Mouse (Mus musculus) stomach, postnatal 0 days (tissue): ENCODE data around the gene Flt4. TPM values are rescaled to one million over a fixed set of nuclear protein-coding genes. Genes with fewer than 3 reads are reported as not detected.

ENCODE experiments used
- ATAC-seq: fragments of 200-750 bp; cut with Nextera tagmentation; 2 replicates; pipeline ENCODE4 v1.8.0; 2017; ENCODE audit not compliant: low FRiP score, low TSS enrichment
- DNase-seq: peaks from one replicate; pipeline ENCODE4 v3.0.0-alpha.2; 2016; ENCODE audit warnings: low spot score
- H3K27ac ChIP-seq: fragments of 300-500 bp; sonication (generic); replicated peaks from 2 replicates; pipeline ENCODE4 v1.5.1; 2014; ENCODE audit warnings: mild to moderate bottlenecking, control low read depth
- H3K27me3 ChIP-seq: fragments of 300-500 bp; sonication (generic); 2 replicates; pipeline ENCODE4 v1.6.1; 2014; ENCODE audit warnings: low read length; ENCODE audit not compliant: control insufficient read depth, insufficient read depth
- H3K36me3 ChIP-seq: fragments of 300-500 bp; sonication (generic); 2 replicates; pipeline ENCODE4 v1.6.1; 2014; ENCODE audit warnings: low read length, mixed read lengths; ENCODE audit not compliant: control insufficient read depth, insufficient read depth
- H3K4me1 ChIP-seq: fragments of 300-500 bp; sonication (generic); replicated peaks from 2 replicates; pipeline ENCODE4 v1.6.1; 2014; ENCODE audit warnings: antibody characterized with exemption; ENCODE audit not compliant: control insufficient read depth, insufficient read depth
- H3K4me2 ChIP-seq: fragments of 300-500 bp; sonication (generic); replicated peaks from 2 replicates; pipeline ENCODE4 v1.6.1; 2014; ENCODE audit warnings: low read depth, mild to moderate bottlenecking, control low read depth, moderate library complexity
- H3K4me3 ChIP-seq: fragments of 300-500 bp; sonication (generic); 2 replicates; pipeline ENCODE4 v1.5.1; 2014; ENCODE audit warnings: low read depth, low read length, control low read depth
- H3K9ac ChIP-seq: fragments of 300-500 bp; sonication (generic); 2 replicates; pipeline ENCODE4 v1.6.1; 2014; ENCODE audit warnings: mild to moderate bottlenecking, low read length, control low read depth, mixed read lengths
- H3K9me3 ChIP-seq: fragments of 300-500 bp; sonication (generic); 2 replicates; pipeline ENCODE4 v1.6.1; 2016; ENCODE audit warnings: low read length; ENCODE audit not compliant: control insufficient read depth
- CTCF ChIP-seq: IDR thresholded peaks from 2 replicates; pipeline ENCODE4 v1.5.1; 2016; ENCODE audit warnings: antibody characterized with exemption, low read depth, mild to moderate bottlenecking, moderate library complexity
- EP300 ChIP-seq: optimal IDR thresholded peaks from 2 replicates; pipeline ENCODE3; 2016; ENCODE audit warnings: antibody characterized with exemption
- WGBS: fragments of 180-500 bp; shearing (Covaris S2); extraction: QIAGEN DNeasy Blood & Tissue Kit; methylation state at CpG from one replicate; pipeline ENCODE4 v1.1.7; 2014; 5-methylcytosine and 5-hydroxymethylcytosine counted together
- polyA plus RNA-seq: library from polyadenylated mRNA; unstranded; fragments of >200 nt; fragmentation: Nextera tagmentation; extraction: Ambion mirVana; gene quantifications from 2 replicates; pipeline ENCODE4 v1.2.1, GENCODE M21; 2015

The Flt4 gene
- polyA plus RNA-seq, 1 experiment from 2014 or later = 1.5 TPM

- Histone ChIP-seq H3K4me3 (no peak overlapping the region), H3K9ac (no peak overlapping the region), H3K4me2 (no peak overlapping the region), H3K9me3 (no peaks in the 10 kb centered on the region), H3K4me1 (no peaks in the 10 kb centered on the region), H3K36me3 (no peaks in the 10 kb centered on the region), H3K27ac (no peak overlapping the region), H3K27me3 (no peaks in the 10 kb centered on the region)
- 72% methylated on average over 5 of the region's 5 CpGs for whole genome bisulfite sequencing
- TF ChIP-seq CTCF (no peak), EP300 (no peak)
- no peak for ATAC-seq
- DNase-seq = no peak
Observed at GRCm38 (mm10) chr11:49621953-49622352, 12.9 kb downstream of the Flt4 start.

- Histone ChIP-seq H3K36me3 (no peaks in the 10 kb centered on the region), H3K27ac (no peak overlapping the region), H3K9me3 (no peaks in the 10 kb centered on the region), H3K9ac (no peak overlapping the region), H3K4me3 (no peak overlapping the region), H3K27me3 (no peaks in the 10 kb centered on the region), H3K4me1 (no peaks in the 10 kb centered on the region), H3K4me2 (no peak overlapping the region)
- 0 out of 2 replicates have a peak, but pooled peaks have one; percentile 22 for ATAC-seq
- 89% methylated on average over 3 of the region's 3 CpGs for WGBS
- DNase-seq = no peak
- TF ChIP-seq CTCF = no peak
- TF ChIP-seq EP300 = no peak
Observed at GRCm38 (mm10) chr11:49624156-49624555, 15.1 kb downstream of the Flt4 start.

- no peaks in the 10 kb centered on the region for H3K9me3 ChIP-seq
- ATAC-seq = no peak
- H3K27ac ChIP-seq = no peak overlapping the region
- H3K4me3 ChIP-seq = no peak overlapping the region
- no peaks in the 10 kb centered on the region for H3K36me3 ChIP-seq
- no peak for TF ChIP-seq CTCF
- no peak for TF ChIP-seq EP300
- no peak overlapping the region for H3K4me2 ChIP-seq
- no peak overlapping the region for H3K9ac ChIP-seq
- WGBS = 66% methylated on average over 15 of the region's 15 CpGs
- H3K4me1 ChIP-seq = no peaks in the 10 kb centered on the region
- no peak for DNase-seq
- no peaks in the 10 kb centered on the region for H3K27me3 ChIP-seq
Observed at GRCm38 (mm10) chr11:49625863-49626262, 16.8 kb downstream of the Flt4 start.

GRCm38 (mm10) chr11:49626748-49627147, 17.7 kb downstream of the Flt4 start:
- WGBS = 75% methylated on average over 8 of the region's 8 CpGs
- H3K27me3 ChIP-seq = no peaks in the 10 kb centered on the region
- H3K27ac ChIP-seq = no peak overlapping the region
- no peak overlapping the region for H3K9ac ChIP-seq
- H3K4me3 ChIP-seq = no peak overlapping the region
- DNase-seq = no peak
- H3K4me1 ChIP-seq = no peaks in the 10 kb centered on the region
- H3K36me3 ChIP-seq = no peaks in the 10 kb centered on the region
- no peak for ATAC-seq
- no peak for TF ChIP-seq EP300
- no peak for TF ChIP-seq CTCF
- no peaks in the 10 kb centered on the region for H3K9me3 ChIP-seq
- no peak overlapping the region for H3K4me2 ChIP-seq

GRCm38 (mm10) chr11:49631154-49631553, 22.1 kb downstream of the Flt4 start:
- Histone ChIP-seq H3K27me3 (peaks cover 2% of the 10 kb centered on the region; the same call in 1 of the 2 replicates), H3K27ac (no peak overlapping the region), H3K4me2 (no peak overlapping the region), H3K36me3 (no peaks in the 10 kb centered on the region), H3K4me3 (no peak overlapping the region), H3K9me3 (no peaks in the 10 kb centered on the region), H3K9ac (no peak overlapping the region), H3K4me1 (no peaks in the 10 kb centered on the region)
- ATAC-seq (no peak), DNase-seq (peak; percentile 62)
- WGBS = 34% methylated on average over 3 of the region's 3 CpGs
- TF ChIP-seq EP300 (no peak), CTCF (peak; percentile 73)

GRCm38 (mm10) chr11:49632256-49632655, 23.2 kb downstream of the Flt4 start:
- no peak overlapping the region for H3K27ac ChIP-seq
- no peak overlapping the region for H3K4me3 ChIP-seq
- TF ChIP-seq CTCF (no peak), EP300 (no peak)
- no peaks in the 10 kb centered on the region for H3K4me1 ChIP-seq
- H3K9me3 ChIP-seq = no peaks in the 10 kb centered on the region
- 68% methylated on average over 2 of the region's 2 CpGs for WGBS
- H3K9ac ChIP-seq = no peak overlapping the region
- no peak overlapping the region for H3K4me2 ChIP-seq
- no peak for DNase-seq
- no peaks in the 10 kb centered on the region for H3K36me3 ChIP-seq
- ATAC-seq = no peak
- peaks cover 2% of the 10 kb centered on the region; the same call in 1 of the 2 replicates for H3K27me3 ChIP-seq
